Mouse (Mus musculus): Measurements from ENCODE around the gene Farsa.
A peak's percentile ranks its signal among the peaks of the same experiment; 100 is the strongest.
"Not testable (repeated sequence)": the region's sequence is repeated elsewhere in the genome, so short reads cannot be mapped to it uniquely, and the experiment has no call there.

The Farsa gene

DNA sequence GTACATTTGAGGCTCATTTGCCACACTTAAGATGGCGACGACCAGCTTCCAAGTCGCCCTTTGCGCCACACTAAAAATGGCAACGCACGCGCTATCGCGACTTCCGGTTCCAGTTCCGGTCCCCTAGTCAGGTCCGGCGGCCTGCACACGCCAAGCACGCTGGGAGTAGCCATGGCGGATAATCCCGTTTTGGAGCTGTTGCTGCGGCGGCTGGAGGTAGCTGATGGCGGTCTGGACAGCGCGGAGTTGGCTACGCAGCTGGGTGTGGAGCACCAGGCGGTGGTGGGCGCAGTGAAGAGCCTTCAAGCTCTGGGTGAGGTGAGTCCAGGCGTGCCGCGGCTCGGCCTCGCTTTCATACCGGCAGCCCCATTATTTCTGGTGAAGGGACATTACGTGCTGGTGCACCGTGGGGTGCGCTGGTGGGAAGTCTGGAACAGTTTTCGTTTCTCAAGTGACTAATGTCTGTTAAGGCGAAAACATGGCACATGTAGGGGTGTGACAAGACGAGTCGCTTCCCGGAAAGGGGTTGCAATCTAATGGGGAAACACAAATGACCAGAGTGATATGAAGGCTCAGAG lies at the start of gene Farsa:
Gene Farsa (plus strand): TSS at position 126 of the 578 bp plus-strand sequence.
- peak; percentile 88 for DNase-seq (ENCODE audit: extremely low spot score)

DNA sequence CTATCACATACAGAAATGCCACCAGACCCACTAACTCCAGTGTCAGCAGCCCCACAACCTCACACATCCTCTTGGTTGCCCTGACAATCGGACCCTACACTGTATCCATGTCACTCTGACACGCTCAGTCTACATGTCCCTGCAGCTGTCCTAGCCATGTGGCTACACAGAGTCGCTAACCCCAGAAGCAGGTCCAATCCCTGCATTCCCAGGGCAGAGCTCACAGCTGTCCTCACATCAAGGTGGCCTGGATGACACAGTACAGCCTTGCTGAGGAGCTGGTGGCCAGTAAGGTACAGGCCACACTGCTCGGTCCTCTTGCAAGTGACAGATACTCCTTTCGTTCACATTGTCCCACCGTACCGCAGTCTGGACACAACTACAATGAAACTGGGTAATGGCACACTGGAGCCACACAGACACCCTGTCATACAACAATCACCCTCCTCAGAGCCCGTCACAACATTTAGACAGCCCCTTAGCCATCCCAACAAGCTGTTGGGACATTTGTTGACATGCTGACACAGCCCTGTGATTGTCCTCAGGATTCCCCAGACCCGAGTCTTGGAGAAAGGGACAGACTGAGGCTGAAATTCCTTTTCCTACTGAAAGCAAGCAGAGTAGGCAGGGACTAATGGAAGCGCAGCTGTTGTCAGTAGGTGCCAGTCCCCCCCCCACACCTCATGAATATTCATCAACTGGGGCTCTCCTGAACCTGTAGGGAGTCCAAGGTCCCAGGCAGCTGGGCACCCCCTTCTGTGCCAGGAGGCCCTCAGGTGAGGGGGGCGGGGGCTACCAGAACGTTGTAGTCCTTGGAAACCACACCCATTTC lies 47.5 kb upstream of the Farsa start:
- no peak for DNase-seq (ENCODE audit: extremely low spot score)

DNA sequence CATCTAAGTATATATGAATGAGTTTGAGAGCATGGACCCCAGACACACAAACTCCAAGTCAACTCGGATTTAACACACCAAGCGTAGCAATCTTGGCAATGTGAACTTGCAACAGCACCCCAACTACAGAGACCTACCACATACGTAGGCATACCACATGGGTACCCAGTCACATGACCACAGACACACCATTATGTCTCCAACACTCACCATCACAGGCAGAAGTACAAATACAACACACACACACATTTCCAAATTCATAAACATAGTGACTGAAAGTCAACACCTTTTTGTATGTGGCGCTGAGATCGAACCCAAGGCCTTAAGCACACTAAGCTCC lies 46.9 kb upstream of the Farsa start:
- DNase-seq (ENCODE audit: extremely low spot score): no peak

DNA sequence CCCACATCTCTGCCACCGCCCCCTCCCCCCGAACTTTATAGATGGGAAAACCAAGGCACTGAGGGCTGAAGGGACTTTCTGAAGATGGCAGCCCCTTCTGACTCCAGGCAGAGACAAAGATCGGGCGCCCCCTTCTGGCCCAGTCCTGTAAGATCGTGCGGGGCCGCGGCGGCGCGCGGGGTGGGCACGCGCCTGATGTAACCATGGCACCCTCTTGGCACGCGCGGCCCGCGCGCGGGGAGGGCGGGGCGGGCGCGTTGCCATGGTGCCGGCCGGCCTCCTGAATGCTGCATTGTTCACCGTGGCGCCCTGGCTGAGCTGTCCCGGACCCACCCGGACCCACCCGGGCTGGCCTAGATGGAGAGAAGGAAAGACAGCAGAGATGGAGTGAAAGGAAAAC lies 45.9 kb upstream of the Farsa start:
- DNase-seq (ENCODE audit: extremely low spot score): peak; percentile 92

DNA sequence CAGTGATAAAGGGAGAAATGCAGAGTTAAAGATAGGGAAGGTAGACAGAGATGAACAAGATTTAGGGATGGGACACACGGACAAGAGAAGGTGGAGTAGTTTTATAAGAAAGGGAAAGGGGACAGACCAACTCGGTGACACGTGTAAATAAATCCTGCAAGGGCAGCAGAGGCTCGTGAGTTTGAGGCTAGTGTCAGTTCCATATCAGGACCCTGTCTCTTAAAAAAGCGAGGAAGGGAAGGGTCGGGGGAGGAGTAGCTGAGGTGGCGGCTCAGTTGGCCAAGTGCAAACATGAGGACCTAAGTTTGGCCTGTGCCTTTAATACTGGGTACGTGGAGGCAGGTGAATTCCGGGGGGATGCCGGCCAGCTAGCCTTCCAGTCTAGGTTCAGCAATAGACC lies 45.5 kb upstream of the Farsa start:
- no peak for DNase-seq (ENCODE audit: extremely low spot score)

DNA sequence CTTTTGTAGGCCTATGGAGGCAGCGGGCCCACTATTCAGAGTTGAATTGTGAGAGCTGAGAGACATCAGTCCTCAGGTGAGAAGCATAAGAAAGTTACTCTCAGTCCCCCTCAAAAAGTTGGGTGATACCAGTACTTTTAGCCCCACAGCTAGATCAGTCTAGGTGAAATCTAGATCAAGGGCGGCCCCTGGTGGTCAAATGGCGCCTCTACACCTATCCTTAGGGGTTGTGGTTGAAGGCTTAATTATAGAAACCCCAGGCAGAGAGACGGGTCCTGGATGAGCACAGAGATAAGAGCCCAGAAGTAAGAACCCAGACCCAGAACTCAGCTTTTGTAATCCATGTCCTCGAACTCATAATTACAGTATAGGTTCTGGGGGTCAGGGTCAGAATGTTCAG lies 43.7 kb upstream of the Farsa start:
- DNase-seq (ENCODE audit: extremely low spot score): peak; percentile 76

DNA sequence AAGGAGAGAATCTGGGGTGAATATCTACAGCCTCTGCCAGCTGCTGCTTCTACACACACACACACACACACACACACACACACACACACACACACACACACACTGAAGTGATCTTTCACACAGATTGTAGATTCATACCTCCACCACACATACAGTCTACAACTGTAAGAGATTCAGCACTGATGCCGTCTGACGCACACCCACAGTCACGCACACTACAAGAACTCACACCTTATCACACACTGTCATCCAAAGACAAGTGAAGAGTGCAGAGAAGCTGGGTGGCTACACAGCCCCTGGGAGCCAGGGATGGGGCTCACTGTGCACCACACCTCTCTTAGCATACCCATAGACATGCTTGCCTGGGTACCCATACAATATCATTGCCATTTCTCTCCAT lies 43.0 kb upstream of the Farsa start:
- DNase-seq (ENCODE audit: extremely low spot score): no peak

DNA sequence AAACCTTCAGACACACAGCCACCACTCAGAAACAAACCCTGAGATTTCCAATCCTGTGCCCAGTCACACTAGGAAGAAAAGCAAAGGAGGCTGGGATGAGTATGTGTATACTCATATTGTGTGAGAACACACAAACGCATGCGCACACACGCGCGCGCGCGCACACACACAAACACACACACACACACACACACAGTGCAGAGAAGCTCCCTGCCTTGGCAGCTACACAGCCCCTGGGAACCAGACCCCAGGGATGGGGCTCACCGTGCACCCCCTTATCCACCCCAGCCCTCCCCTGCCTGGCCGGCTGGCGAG lies 42.6 kb upstream of the Farsa start:
- DNase-seq (ENCODE audit: extremely low spot score): no peak

DNA sequence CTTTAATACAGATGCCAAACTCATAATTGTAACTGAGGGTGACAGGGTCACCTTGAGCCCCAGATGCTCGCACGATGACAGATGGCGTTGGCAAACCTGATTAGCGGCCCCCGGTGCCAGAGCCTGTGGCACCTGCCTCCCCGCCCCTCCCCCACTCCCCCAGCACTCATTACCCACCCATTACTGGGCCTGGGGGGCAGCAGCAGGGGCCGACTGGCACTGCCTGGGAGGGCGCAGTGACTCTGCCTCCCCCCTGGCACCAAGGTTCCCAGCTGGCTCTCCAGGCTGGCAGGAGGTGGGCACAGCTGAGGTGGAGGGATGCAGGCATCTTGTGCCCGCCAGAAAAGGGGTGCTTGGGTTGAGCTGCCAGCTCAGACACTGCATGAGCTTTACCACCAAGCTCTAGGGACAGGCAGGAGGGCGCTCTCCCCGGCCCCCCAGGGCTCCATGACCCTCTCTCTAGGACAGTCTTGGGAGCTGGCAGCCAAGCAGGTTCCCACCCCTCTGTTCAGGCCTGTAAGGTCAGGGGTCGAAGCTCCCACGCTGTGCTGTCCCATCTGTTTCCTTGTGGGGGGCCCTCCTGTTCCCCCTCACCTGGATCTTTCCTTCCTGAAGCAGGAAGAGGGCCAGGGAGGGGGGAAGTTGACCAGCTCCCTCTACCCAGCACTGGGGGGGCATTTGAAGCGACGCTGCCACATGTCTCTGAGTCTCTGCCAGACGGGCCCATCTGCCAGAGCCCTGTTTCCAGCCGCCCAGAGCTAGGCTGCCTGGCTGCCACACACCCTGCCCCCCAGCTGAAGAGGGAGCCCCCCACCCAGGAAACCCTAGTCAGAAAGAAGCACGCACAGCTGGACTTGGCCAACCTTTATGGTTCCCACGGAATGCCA lies 42.0 kb upstream of the Farsa start:
- no peak for DNase-seq (ENCODE audit: extremely low spot score)

DNA sequence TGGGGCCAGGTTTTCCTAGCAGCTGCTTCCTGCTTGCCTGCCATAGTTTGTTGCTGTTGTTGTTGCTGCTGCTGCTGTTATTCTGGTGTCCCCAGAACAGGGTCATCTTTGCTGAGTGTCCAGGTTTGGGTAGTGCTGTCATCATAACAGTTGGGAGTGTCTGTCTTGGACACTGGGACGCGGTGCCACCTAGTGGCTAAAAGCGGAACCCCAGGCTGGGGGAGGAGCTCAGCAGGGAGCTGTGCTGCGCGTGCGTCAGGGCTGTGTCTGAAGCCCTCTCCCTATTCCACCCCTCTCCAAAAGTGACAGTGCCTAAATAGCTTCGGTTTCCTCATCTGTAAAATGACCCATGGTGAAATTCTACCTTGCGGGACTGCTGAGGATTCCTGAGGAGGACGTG lies 41.2 kb upstream of the Farsa start:
- DNase-seq (ENCODE audit: extremely low spot score): peak; percentile 92

DNA sequence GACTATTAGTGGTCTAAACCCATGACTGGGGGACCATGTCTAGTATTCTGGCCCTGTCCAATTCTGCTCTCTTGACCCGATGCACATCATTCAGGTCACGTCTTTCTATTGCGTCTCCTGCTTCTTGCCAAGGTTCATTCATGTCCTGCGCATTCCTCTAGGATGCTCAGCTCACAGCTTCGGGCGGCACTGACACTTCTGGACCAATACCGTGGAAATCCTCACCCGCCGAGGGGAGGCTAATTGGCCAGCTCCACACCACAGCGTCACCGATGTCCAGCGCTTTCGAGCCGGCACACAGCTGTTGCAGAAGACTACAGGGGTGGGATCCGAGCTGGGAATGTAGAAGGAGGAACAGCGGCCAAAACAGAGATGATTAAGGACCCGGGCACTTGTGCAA lies 40.7 kb upstream of the Farsa start:
- DNase-seq (ENCODE audit: extremely low spot score): no peak

DNA sequence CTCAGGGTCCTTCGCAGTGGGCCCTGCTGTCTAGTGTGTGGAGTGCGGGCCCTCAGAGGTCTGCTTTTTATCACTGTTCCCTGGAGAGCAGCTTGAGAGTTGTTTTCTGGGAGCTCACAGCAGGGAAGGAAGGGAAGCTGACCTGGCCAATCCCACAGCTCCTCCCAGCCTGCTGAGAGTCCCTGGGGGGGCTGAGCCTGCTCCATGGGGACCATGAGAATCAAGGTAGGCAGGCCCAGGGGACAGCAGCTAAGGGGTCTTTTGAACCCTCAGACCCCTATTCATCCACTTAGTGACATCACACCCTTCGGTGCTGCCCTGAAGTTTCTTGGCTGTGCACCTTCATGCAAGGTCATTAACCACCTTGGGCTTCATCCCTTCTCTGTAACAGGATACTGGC lies 34.1 kb upstream of the Farsa start, which contains the start of gene Dand5:
Gene Dand5 (minus strand): TSS at position 101 of the 400 bp plus-strand sequence.
- no peak for DNase-seq (ENCODE audit: extremely low spot score)

DNA sequence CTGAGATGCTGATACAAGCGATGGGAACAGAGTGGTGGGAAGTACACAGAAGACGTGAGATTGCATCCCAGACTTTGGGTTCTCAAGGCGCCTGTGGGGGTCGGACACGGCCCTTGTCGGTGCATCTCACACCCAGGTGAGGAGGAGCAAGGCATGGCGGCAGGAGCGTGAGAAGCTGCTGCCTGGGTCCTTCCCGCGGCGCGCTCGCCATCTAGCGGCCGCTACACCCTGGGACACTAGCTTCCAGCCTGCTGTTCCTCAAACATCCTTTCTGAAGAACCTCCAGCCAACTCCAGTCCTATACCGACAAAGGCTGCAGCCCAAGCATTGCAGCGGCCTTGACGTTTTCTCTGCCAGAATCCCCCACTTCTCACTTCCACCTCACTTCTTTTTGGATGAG lies 33.1 kb upstream of the Farsa start:
- peak; percentile 78 for DNase-seq (ENCODE audit: extremely low spot score)

DNA sequence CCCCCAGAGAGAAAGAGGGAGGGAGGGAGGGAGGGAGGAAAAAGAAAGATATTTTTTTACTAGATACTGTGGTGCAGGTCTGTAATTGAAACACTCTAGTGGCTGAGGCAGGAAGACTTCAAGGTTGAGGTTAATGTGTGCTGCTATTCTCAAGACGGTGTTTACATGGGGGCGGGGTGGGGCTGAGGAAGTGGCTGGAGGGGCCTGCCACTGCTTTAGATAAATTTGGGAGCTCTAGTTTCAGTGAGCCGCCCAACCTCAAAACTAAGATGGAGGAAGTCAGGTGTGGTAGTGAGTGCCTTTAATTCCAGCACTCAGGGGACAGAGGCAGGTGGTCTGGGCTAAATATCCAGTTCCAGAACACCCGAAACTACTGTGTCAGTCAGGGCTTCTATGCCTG lies 31.2 kb upstream of the Farsa start:
- DNase-seq (ENCODE audit: extremely low spot score): no peak

DNA sequence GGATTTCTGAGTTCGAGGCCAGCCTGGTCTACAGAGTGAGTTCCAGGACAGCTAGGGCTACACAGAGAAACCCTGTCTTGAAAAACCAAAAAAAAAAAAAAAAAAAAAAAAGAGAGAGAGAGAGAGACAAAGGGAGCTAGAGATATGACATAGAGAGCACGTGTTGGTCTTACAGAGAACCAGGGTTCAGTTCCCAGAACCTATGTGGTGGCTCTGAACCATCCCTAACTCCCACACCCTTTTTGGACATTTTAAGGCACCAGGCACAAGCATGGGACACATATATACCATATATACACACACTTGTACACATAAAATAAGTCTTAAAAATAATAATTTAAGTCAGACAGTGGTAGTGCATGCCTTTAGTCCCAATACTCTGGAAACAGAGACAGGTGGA lies 30.3 kb upstream of the Farsa start:
- DNase-seq (ENCODE audit: extremely low spot score): not testable (repeated sequence)

DNA sequence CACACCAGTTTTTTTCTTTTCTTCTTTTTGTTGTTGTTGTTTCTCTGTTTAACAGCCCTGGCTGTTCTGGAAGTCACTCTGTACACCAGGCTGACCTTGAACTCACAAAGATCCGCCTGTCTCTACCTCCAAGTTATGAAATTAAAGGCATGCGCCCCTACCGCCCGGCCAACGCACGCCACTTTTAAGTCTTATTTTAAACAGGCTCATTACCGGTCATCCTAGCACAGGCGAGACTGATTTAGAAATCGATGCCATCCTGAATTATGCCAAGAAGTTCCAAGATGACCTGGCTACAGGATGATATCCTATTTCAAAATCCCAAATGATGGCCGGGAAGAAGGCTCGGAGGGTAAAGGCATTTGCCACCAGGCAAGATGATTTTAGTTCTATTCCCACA lies 25.3 kb upstream of the Farsa start, which contains the start of gene Gadd45gip1:
Gene Gadd45gip1 (plus strand): TSS at position 33 of the 400 bp plus-strand sequence.
- no peak for DNase-seq (ENCODE audit: extremely low spot score)

DNA sequence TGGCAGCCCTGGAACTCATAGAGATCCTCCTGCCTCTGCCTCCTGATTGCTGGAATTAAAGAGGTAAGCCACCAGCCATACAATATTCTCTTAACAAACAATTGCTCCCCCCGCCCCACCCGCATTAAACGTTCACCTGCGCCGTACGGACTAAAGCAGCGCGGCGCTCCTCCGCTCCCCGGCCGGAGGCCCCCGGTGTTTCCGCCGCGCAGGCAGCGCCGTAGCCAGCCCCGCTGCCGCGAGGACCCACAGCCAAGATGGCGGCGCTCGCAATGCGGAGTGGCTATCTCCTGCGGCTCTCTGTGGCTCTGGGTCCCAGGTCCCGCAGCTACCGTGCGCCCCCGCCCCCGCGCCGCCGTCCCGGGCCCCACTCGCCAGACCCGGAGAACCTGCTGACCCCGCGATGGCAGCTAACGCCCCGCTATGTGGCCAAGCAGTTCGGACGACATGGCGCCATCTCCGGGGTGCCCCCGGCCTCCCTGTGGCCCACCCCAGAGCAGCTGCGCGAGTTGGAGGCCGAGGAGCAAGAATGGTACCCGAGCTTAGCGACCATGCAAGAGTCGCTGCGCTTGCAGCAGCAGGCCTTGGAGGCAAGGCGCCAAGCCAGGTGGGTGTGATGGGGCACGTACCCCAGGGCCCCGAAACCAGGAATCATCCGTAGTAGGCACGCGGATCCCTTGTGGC lies 24.6 kb upstream of the Farsa start:
- DNase-seq (ENCODE audit: extremely low spot score): peak; percentile 89

DNA sequence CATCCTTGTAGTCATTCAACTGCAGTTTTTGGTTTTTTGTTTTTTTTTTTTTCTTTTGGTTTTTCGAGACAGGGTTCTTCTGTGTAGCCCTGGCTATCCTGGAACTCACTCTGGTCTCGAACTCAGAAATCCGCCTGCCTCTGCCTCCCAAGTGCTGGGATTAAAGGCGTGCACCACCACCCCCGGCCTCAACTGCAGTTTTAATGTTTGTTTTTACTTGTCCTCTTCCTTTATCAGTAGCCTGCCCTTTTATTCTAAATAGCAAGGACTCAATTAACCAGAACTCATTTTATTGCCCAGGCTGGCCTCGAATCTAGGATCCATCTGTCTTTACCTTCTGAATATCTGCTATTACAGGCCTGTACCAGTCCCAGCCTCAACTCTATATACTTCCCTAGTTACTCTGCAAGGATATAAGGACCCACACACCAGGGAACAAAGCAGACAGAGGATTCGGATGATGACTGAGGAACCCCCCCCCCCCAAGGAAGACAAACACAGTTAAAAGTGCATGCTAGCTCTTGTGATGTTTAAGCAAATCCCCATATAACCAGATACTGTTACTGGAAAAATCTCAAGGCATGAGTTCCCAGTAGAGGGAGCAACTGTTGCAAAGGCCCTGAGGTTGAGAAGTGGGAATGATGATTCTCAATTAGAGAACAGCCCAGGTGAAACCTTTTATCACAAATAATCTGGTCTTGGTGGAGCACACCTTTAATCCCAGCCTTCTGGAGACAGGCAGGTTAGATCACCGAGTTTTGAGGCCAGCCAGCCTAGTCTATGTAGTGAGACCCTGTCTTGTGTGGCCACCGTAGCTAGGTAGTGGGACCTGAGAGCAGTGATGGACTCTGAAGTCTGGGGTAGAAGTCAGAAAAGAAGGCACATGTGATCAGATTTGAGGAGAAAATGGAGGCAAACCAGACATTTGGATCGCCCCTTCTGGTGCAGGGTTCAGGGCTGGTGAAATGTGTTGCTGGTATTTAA lies 23.7 kb upstream of the Farsa start:
- DNase-seq (ENCODE audit: extremely low spot score): no peak

DNA sequence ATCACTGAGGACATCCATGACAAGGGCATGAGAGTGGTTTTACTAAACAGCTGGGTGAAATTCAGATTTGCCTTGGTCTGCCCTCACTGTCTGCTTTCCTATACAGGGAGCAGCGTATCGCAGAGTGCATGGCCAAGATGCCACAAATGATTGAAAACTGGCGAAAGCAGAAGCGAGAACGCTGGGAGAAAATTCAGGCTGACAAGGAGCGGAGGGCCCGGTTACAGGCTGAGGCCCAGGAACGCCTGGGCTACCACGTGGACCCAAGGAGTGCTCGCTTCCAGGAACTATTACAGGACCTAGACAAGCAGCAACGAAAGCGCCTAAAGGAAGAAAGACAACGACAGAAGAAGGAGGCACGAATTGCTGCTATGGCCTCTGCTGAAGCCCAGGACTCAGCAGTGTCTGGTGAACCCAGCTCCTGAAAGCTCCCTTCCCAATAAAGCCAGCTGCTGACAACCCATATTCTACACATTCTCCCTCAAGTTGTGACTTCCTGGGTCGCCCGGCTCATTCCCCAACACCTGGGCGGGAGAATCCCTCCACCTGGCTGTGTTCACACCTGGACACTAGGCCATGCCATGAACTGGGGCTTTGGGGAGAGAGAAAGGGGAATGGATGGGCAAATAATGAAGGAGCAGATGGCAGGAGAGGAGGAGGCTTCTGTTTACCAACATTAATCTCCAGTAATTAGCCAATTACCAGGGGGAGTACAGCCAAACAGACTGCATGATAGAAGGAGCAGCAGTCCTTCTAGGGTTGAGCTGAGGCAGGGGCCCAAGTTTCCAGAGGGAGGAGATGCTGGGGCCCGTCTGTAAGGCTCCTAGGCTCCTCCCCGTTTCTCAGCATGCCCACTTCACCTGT lies 22.6 kb upstream of the Farsa start:
- no peak for DNase-seq (ENCODE audit: extremely low spot score)

All from embryo, embryonic 9.5 days (tissue).